Mouse (Mus musculus) midbrain, postnatal 0 days (tissue): ENCODE data around the gene Gsg1l2. TPM values are rescaled to one million over a fixed set of nuclear protein-coding genes. Genes with fewer than 3 reads are reported as not detected.

Experiments used
- ATAC-seq: fragments of 200-750 bp; cut with Nextera tagmentation; 2 replicates; pipeline ENCODE4 v1.8.0; 2017; ENCODE audit warnings: moderate number of reproducible peaks, mild to moderate bottlenecking, moderate TSS enrichment, moderate library complexity; ENCODE audit not compliant: low FRiP score
- DNase-seq: peaks from one replicate; pipeline ENCODE4 v3.0.0-alpha.2; 2015; ENCODE audit warnings: low spot score
- H3K27ac ChIP-seq: fragments of 300-500 bp; sonication (generic); 2 replicates; pipeline ENCODE4 v1.5.1; 2014; ENCODE audit warnings: low read depth, mild to moderate bottlenecking, low read length, mixed read lengths
- H3K27me3 ChIP-seq: fragments of 300-500 bp; sonication (generic); 2 replicates; pipeline ENCODE4 v1.6.1; 2014; ENCODE audit warnings: low read length, control low read depth, mixed read lengths; ENCODE audit not compliant: insufficient read depth
- H3K36me3 ChIP-seq: fragments of 300-500 bp; sonication (generic); 2 replicates; pipeline ENCODE4 v1.6.1; 2014; ENCODE audit warnings: low read length, control low read depth, mixed read lengths; ENCODE audit not compliant: insufficient read depth
- H3K4me1 ChIP-seq: fragments of 300-500 bp; sonication (generic); 2 replicates; pipeline ENCODE4 v1.6.1; 2014; ENCODE audit warnings: mild to moderate bottlenecking, control low read depth, antibody characterized with exemption, low read length, mixed read lengths; ENCODE audit not compliant: insufficient read depth
- H3K4me2 ChIP-seq: fragments of 300-500 bp; sonication (generic); 2 replicates; pipeline ENCODE4 v1.6.1; 2014; ENCODE audit warnings: low read depth, mild to moderate bottlenecking, low read length, mixed read lengths; ENCODE audit not compliant: poor library complexity, severe bottlenecking
- H3K4me3 ChIP-seq: fragments of 300-500 bp; sonication (generic); 2 replicates; pipeline ENCODE4 v1.5.1; 2014; ENCODE audit warnings: low read depth, mild to moderate bottlenecking, low read length, moderate library complexity
- H3K9ac ChIP-seq: fragments of 300-500 bp; sonication (generic); replicated peaks from 2 replicates; pipeline ENCODE4 v1.6.1; 2014; ENCODE audit warnings: mild to moderate bottlenecking, low read length, moderate library complexity, mixed read lengths; ENCODE audit not compliant: poor library complexity, severe bottlenecking
- H3K9me3 ChIP-seq: fragments of 300-500 bp; sonication (generic); 2 replicates; pipeline ENCODE4 v1.6.1; 2016; ENCODE audit warnings: low read length, control low read depth
- CTCF ChIP-seq: IDR thresholded peaks from 2 replicates; pipeline ENCODE4 v1.5.1; 2016; ENCODE audit warnings: antibody characterized with exemption, mild to moderate bottlenecking
- WGBS: fragments of 180-500 bp; shearing (Covaris S2); extraction: QIAGEN DNeasy Blood & Tissue Kit; methylation state at CpG from one replicate; pipeline ENCODE4 v1.1.7; 2014; 5-methylcytosine and 5-hydroxymethylcytosine counted together
- polyA plus RNA-seq: library from polyadenylated mRNA; unstranded; fragments of >200 nt; fragmentation: Nextera tagmentation; extraction: Ambion mirVana; gene quantifications from 2 replicates; pipeline ENCODE4 v1.2.1, GENCODE M21; 2015
- total RNA-seq: library from RNA; depleted of rRNA; stranded (reverse); fragments of >200 nt; gene quantifications from 2 replicates; pipeline ENCODE4 v1.2.3, GENCODE M21; 2014

The Gsg1l2 gene
- total and polyA plus RNA-seq, 2 experiments from 2014 or later, result not detected

GRCm38 (mm10) chr11:67738345-67738744 lies 36.1 kb upstream of the Gsg1l2 start:
- ATAC-seq (no peak), DNase-seq (no peak)
- 84% methylated on average over 6 of the region's 6 CpGs for WGBS
- no peak for TF ChIP-seq CTCF
- Histone ChIP-seq H3K4me3 (no peak overlapping the region), H3K9ac (no peak overlapping the region), H3K27ac (no peak overlapping the region), H3K4me1 (no peaks in the 10 kb centered on the region), H3K4me2 (no peak overlapping the region), H3K36me3 (no peaks in the 10 kb centered on the region), H3K9me3 (no peaks in the 10 kb centered on the region), H3K27me3 (no peaks in the 10 kb centered on the region)

GRCm38 (mm10) chr11:67738846-67739490 lies 35.4 kb upstream of the Gsg1l2 start:
- H3K27ac ChIP-seq, result no peak overlapping the region
- no peak for DNase-seq
- H3K9ac ChIP-seq, result no peak overlapping the region

DNA sequence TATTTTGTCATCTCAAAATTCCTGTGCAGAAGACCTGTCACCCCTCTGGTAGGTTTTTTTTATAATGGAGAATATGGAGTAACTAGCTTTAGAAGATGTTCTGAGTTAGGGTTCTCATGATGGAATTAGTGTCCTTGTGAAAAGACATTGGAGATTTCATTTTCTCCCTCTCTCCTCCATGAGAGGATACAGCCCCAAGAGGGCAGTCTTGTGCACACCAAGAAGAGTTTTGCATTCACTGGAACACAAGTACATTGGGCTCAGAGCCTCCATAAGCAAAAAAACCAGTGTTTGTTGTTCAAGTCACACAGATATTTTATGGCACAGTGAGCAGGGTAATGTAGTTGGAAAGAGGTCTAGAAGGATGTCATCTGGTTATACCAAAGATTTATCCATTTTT lies 32.8 kb upstream of the Gsg1l2 start:
- Histone ChIP-seq H3K27me3 (no peaks in the 10 kb centered on the region), H3K36me3 (no peaks in the 10 kb centered on the region), H3K4me3 (no peak overlapping the region), H3K4me1 (no peaks in the 10 kb centered on the region), H3K4me2 (no peak overlapping the region), H3K27ac (no peak overlapping the region), H3K9ac (no peak overlapping the region), H3K9me3 (no peaks in the 10 kb centered on the region)
- ATAC-seq, result no peak
- DNase-seq, result no peak
- TF ChIP-seq CTCF, result no peak

More at GRCm38 (mm10) chr11:67738846-67739490, 35.4 kb upstream of the Gsg1l2 start:
- TF ChIP-seq CTCF, result no peak
- Histone ChIP-seq H3K27me3 (no peaks in the 10 kb centered on the region), H3K9me3 (no peaks in the 10 kb centered on the region), H3K4me2 (no peak overlapping the region), H3K4me1 (no peaks in the 10 kb centered on the region), H3K36me3 (no peaks in the 10 kb centered on the region), H3K4me3 (no peak overlapping the region)
- no peak for ATAC-seq
- WGBS, result 89% methylated on average over 5 of the region's 5 CpGs

DNA sequence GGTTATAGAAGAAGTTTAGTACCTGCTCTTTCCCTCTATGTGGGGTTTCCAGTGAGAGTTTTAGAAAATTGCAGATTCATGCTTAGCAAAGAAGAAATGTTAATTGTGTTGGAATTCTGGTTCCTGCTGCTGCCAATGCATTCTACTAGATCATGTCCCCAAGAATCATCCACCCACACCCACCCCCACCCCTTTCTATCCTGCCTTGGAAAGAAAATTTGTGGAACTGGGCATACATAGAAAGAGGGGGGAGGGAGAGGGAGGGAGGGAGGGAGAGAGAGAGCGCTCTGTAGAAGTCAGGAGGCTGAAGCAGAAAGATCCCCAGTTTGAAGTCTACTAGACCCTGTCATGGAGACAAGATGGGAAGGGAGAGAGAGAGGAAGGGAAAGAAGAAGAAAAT lies 18.1 kb upstream of the Gsg1l2 start:
- WGBS, result 100% methylated on average over 1 of the region's 1 CpGs
- H3K9me3 ChIP-seq, result no peaks in the 10 kb centered on the region
- H3K27me3 ChIP-seq, result no peaks in the 10 kb centered on the region
- H3K27ac ChIP-seq, result no peak overlapping the region
- DNase-seq (no peak), ATAC-seq (no peak)
- H3K4me1 ChIP-seq, result no peaks in the 10 kb centered on the region
- H3K4me3 ChIP-seq, result no peak overlapping the region
- no peaks in the 10 kb centered on the region for H3K36me3 ChIP-seq
- no peak for TF ChIP-seq CTCF
- H3K4me2 ChIP-seq, result no peak overlapping the region
- H3K9ac ChIP-seq, result no peak overlapping the region

DNA sequence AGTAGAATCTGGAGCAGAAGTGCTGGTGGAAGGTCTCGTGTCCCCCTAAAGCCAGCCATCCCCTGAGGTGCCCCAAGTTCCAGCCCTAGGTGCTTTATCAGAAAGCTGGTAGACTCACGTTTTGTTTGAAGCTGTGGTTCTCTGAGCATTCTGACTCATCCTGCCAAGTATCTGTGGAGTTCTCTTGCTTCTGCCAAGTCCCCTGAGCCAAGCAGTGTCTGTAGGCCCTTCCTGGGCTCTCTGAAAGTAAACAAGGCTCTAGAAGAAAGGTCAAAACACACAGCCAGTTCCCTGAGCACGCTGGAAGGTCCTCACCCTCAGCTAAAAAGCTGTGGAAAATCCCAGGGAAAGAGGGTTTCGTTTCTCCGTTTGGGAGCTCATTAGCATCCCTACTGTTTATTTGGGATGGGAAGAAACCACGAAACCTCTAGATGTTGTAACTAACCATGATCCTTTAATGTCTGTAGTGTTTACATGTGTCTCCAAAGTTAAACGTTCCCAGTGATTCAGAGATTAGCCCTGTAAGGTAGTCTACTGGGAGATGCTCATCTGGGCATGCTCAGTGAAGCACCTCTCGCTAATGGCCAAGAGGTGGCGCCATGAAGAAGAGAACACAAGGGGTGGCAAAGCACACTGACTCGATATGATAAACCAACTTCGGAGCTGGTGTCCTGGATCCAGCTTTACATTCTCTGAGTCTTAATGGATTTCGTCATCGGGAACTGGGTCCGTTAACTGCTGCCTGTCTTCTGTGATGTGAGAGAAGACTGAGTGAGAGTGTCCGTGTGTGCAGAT lies 16.8 kb upstream of the Gsg1l2 start:
- H3K9me3 ChIP-seq, result no peaks in the 10 kb centered on the region
- no peak overlapping the region for H3K9ac ChIP-seq
- no peak overlapping the region for H3K27ac ChIP-seq
- no peak for ATAC-seq
- H3K4me3 ChIP-seq, result no peak overlapping the region
- H3K36me3 ChIP-seq, result no peaks in the 10 kb centered on the region
- TF ChIP-seq CTCF, result peak; percentile 16; the same call in 1 of the 2 replicates
- no peaks in the 10 kb centered on the region for H3K27me3 ChIP-seq
- 71% methylated on average over 15 of the region's 15 CpGs for WGBS
- H3K4me1 ChIP-seq, result no peaks in the 10 kb centered on the region
- no peak overlapping the region for H3K4me2 ChIP-seq
- no peak for DNase-seq

GRCm38 (mm10) chr11:67771053-67771452 lies 3.4 kb upstream of the Gsg1l2 start, which contains the start of gene Glp2r:
Gene Glp2r (minus strand): TSS chr11:67771153.
- H3K36me3 ChIP-seq, result no peaks in the 10 kb centered on the region
- H3K9ac ChIP-seq, result no peak within 1 kb of the TSS
- H3K4me1 ChIP-seq, result no peaks in the 10 kb centered on the region
- no peak for DNase-seq
- ATAC-seq, result no peak
- no peaks in the 10 kb centered on the region for H3K9me3 ChIP-seq
- H3K4me2 ChIP-seq, result no peak within 1 kb of the TSS
- WGBS, result 91% methylated on average over 14 of the region's 14 CpGs
- no peak within 1 kb of the TSS for H3K27ac ChIP-seq
- no peaks in the 10 kb centered on the region for H3K27me3 ChIP-seq
- no peak within 1 kb of the TSS for H3K4me3 ChIP-seq
- TF ChIP-seq CTCF, result no peak
